Mouse (Mus musculus): ENCODE measurements around the gene Cd70. TPM values are rescaled to one million over a fixed set of nuclear protein-coding genes. Genes with fewer than 3 reads are reported as not detected.

The Cd70 gene
- not detected for polyA plus RNA-seq (2014; fragmentation: Illumina TruSeq; extraction: RNeasy Lipid Tissue Mini Kit (QIAGEN cat#74804); ENCODE audit: low read depth, low replicate concordance)

DNA sequence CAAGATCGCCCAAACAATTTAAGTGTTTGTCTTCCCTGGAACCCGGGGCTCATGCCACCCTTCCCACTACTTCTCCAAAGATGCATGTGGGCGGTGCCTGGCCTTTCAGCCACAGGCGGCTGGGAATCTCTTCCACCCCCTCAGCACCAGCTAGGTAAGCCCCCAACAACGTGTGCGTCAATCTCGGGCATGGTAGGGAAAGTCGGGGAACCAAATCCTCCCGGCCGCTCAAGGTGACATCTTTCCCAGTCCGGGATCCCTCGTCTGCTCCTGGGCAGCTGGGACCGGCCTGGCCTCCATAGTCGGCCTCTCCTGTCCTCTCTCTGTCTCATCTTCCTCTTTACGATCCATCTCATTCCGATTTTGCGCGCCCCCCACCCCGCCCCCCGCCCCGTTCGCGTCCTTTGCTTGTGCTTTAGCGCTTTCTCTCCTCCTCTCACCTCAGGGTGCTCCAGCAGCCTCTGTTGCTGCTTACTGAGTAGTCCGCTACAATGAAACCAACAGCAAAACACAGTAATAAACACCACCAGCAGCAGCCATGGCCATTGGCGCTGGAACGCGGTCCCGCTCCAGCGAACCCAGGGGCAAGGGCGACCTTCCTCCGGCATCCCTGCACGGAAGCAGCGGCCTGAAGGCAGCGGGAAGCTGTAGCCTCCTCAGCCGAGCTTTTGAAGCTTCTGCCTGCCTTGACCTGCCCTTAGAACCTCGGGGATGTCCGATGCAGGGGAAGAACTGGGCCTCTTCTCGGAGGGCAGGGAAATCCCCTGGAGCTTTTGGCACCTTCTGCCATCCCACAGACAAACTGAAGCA, at the start of gene Cd70:
Cd70 (minus strand) TSS at position 784 of the 810 bp plus-strand sequence.

DNA sequence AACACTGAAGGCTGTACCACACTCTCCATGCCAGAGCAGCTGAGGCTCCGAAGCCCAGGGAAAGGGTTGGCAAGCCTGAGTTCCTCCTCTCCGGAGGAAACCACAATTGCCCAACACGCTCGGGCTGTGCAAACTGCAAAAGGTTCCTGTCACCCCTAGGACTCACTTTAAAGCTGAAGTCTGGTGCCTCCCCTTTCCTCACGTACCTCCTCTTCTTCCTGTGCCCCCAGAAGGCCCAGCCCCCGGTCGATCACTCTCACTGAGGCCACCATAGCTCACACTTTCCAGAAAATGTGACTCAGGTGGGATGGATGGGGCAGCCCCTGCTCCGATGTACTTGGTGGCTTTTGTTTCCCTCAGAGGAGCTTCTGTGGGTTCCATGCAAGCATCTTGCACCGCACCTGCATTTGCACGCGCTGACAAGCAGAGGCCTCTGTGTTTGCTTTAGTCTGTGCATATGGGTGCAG, 44.5 kb upstream of the Cd70 start, which contains the start of gene Tnfsf14:
Tnfsf14 (minus strand) TSS at position 137 of the 467 bp plus-strand sequence.

DNA sequence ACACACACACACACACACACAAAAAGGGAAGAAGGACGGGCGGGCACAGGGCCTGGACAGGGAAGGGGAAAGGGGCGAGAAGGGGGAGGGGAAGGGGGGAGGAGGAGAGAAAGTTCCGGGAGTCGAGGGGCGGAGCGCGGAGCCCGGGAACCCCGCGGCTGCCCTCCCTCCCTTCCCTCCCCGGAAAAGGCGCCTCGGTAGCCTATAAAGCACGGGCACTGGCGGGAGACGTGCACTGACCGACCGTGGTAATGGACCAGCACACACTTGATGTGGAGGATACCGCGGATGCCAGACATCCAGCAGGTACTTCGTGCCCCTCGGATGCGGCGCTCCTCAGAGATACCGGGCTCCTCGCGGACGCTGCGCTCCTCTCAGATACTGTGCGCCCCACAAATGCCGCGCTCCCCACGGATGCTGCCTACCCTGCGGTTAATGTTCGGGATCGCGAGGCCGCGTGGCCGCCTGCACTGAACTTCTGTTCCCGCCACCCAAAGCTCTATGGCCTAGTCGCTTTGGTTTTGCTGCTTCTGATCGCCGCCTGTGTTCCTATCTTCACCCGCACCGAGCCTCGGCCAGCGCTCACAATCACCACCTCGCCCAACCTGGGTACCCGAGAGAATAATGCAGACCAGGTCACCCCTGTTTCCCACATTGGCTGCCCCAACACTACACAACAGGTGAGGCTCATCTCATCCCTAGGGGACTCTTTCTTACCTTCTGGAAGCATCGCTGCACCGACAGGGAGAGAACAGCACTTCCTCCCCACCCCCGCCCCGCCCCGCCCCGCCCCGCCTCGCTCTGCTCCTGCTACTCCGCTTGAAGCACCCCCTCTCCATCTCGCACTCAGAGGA, 44.2 kb downstream of the Cd70 start, which contains the start of gene Tnfsf9:
Tnfsf9 (plus strand) TSS at position 145 of the 854 bp plus-strand sequence.

Other genes starting within 250 kb of the Cd70 start
- 0.77 TPM for gene Mllt1, start 214.4 kb downstream of the Cd70 start, polyA plus RNA-seq (2014; fragmentation: Illumina TruSeq; extraction: RNeasy Lipid Tissue Mini Kit (QIAGEN cat#74804); ENCODE audit: low read depth, low replicate concordance)
- not detected for gene Acer1, start 167.7 kb downstream of the Cd70 start, polyA plus RNA-seq (2014; fragmentation: Illumina TruSeq; extraction: RNeasy Lipid Tissue Mini Kit (QIAGEN cat#74804); ENCODE audit: low read depth, low replicate concordance)
- 4.0 TPM for gene Clpp, start 159.5 kb downstream of the Cd70 start, polyA plus RNA-seq (2014; fragmentation: Illumina TruSeq; extraction: RNeasy Lipid Tissue Mini Kit (QIAGEN cat#74804); ENCODE audit: low read depth, low replicate concordance)
- 2.8 TPM for gene Alkbh7, start 152.4 kb downstream of the Cd70 start, polyA plus RNA-seq (2014; fragmentation: Illumina TruSeq; extraction: RNeasy Lipid Tissue Mini Kit (QIAGEN cat#74804); ENCODE audit: low read depth, low replicate concordance)
- gene Pspn, start 149.8 kb downstream of the Cd70 start, polyA plus RNA-seq (2014; fragmentation: Illumina TruSeq; extraction: RNeasy Lipid Tissue Mini Kit (QIAGEN cat#74804); ENCODE audit: low read depth, low replicate concordance) = not detected
- gene Gtf2f1, start 138.5 kb downstream of the Cd70 start, polyA plus RNA-seq (2014; fragmentation: Illumina TruSeq; extraction: RNeasy Lipid Tissue Mini Kit (QIAGEN cat#74804); ENCODE audit: low read depth, low replicate concordance) = 2.1 TPM
- not detected for gene Gm17949, start 138.3 kb downstream of the Cd70 start, polyA plus RNA-seq (2014; fragmentation: Illumina TruSeq; extraction: RNeasy Lipid Tissue Mini Kit (QIAGEN cat#74804); ENCODE audit: low read depth, low replicate concordance)
- gene Khsrp, start 118.3 kb downstream of the Cd70 start, polyA plus RNA-seq (2014; fragmentation: Illumina TruSeq; extraction: RNeasy Lipid Tissue Mini Kit (QIAGEN cat#74804); ENCODE audit: low read depth, low replicate concordance) = 5.1 TPM
- not detected for gene Slc25a41, start 108.1 kb downstream of the Cd70 start, polyA plus RNA-seq (2014; fragmentation: Illumina TruSeq; extraction: RNeasy Lipid Tissue Mini Kit (QIAGEN cat#74804); ENCODE audit: low read depth, low replicate concordance)
- gene Crb3, start 90.7 kb downstream of the Cd70 start, polyA plus RNA-seq (2014; fragmentation: Illumina TruSeq; extraction: RNeasy Lipid Tissue Mini Kit (QIAGEN cat#74804); ENCODE audit: low read depth, low replicate concordance) = 5.6 TPM
- 55.5 TPM for gene Slc25a23, start 89.9 kb downstream of the Cd70 start, polyA plus RNA-seq (2014; fragmentation: Illumina TruSeq; extraction: RNeasy Lipid Tissue Mini Kit (QIAGEN cat#74804); ENCODE audit: low read depth, low replicate concordance)
- gene Dennd1c, start 71.3 kb downstream of the Cd70 start, polyA plus RNA-seq (2014; fragmentation: Illumina TruSeq; extraction: RNeasy Lipid Tissue Mini Kit (QIAGEN cat#74804); ENCODE audit: low read depth, low replicate concordance) = 1.6 TPM
- not detected for gene Tubb4a, start 62.0 kb downstream of the Cd70 start, polyA plus RNA-seq (2014; fragmentation: Illumina TruSeq; extraction: RNeasy Lipid Tissue Mini Kit (QIAGEN cat#74804); ENCODE audit: low read depth, low replicate concordance)
- not detected for gene Tnfsf9, start 44.5 kb downstream of the Cd70 start, polyA plus RNA-seq (2014; fragmentation: Illumina TruSeq; extraction: RNeasy Lipid Tissue Mini Kit (QIAGEN cat#74804); ENCODE audit: low read depth, low replicate concordance)
- gene Tnfsf14, start 44.4 kb upstream of the Cd70 start, polyA plus RNA-seq (2014; fragmentation: Illumina TruSeq; extraction: RNeasy Lipid Tissue Mini Kit (QIAGEN cat#74804); ENCODE audit: low read depth, low replicate concordance) = not detected
- gene C3, start 78.4 kb upstream of the Cd70 start, polyA plus RNA-seq (2014; fragmentation: Illumina TruSeq; extraction: RNeasy Lipid Tissue Mini Kit (QIAGEN cat#74804); ENCODE audit: low read depth, low replicate concordance) = 3,590 TPM
- 2.3 TPM for gene Gpr108, start 98.7 kb upstream of the Cd70 start, polyA plus RNA-seq (2014; fragmentation: Illumina TruSeq; extraction: RNeasy Lipid Tissue Mini Kit (QIAGEN cat#74804); ENCODE audit: low read depth, low replicate concordance)
- gene Trip10, start 99.7 kb upstream of the Cd70 start, polyA plus RNA-seq (2014; fragmentation: Illumina TruSeq; extraction: RNeasy Lipid Tissue Mini Kit (QIAGEN cat#74804); ENCODE audit: low read depth, low replicate concordance) = 1.7 TPM
- 0.53 TPM for gene Vav1, start 129.3 kb upstream of the Cd70 start, polyA plus RNA-seq (2014; fragmentation: Illumina TruSeq; extraction: RNeasy Lipid Tissue Mini Kit (QIAGEN cat#74804); ENCODE audit: low read depth, low replicate concordance)
- gene Adgre1, start 208.9 kb upstream of the Cd70 start, polyA plus RNA-seq (2014; fragmentation: Illumina TruSeq; extraction: RNeasy Lipid Tissue Mini Kit (QIAGEN cat#74804); ENCODE audit: low read depth, low replicate concordance) = 11.6 TPM

All from liver, adult 10 weeks (tissue).